Mouse (Mus musculus) small intestine, adult 2 months (tissue): ENCODE results near the gene Defb15.
"Not testable (repeated sequence)": the region's sequence is repeated elsewhere in the genome, so short reads cannot be mapped to it uniquely, and the experiment has no call there.

Experiments used
- CTCF ChIP-seq: fragments of 200-500 bp; IDR thresholded peaks from 2 replicates; pipeline ENCODE4 v1.5.1; 2012; ENCODE audit warnings: low read depth, mild to moderate bottlenecking, control low read depth, inconsistent platforms, low read length, moderate library complexity, mixed read lengths; ENCODE audit not compliant: insufficient replicate concordance, insufficient read length; ENCODE audit errors: extremely low read depth
- POLR2A ChIP-seq: fragments of 200-500 bp; IDR thresholded peaks from 2 replicates; pipeline ENCODE4 v1.6.1; 2012; ENCODE audit warnings: low read depth, mild to moderate bottlenecking, control low read depth, inconsistent platforms, low read length, moderate library complexity

DNA sequence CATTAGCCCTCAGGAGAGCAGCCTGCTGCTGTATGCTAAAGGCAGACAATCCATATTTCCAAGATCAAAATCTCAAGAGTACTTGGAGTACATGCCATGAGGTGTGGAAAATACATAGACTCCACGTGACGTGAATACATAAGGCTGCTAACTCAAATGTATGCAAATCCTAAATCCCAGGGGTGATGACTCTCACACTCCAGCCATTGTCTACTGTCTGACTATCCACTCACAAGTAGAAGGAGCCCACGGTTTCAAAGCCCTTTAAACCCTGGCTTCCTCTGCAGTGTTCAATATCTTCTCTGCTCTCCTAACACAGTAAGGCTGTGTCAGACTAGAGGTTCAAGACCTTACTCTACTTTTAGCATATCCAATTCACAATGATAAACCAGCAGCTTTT is 1.8 kb downstream of the Defb15 start:
- TF ChIP-seq POLR2A, CTCF: not testable (repeated sequence)
